Mouse (Mus musculus) left cerebral cortex, adult 9 months (tissue): Measurements from ENCODE around the gene Atp8a1.

ENCODE experiments used
- DNase-seq, 2 experiments: peaks; one replicate each; pipeline ENCODE4 v3.0.0; 2022; ENCODE audit warnings: low spot score in 2 of 2

Gene Atp8a1

GRCm38 (mm10) chr5:67768708-67769107 is 78.5 kb downstream of the Atp8a1 start:
- peak in 1 of 2 experiments; percentile 25 for DNase-seq

DNA sequence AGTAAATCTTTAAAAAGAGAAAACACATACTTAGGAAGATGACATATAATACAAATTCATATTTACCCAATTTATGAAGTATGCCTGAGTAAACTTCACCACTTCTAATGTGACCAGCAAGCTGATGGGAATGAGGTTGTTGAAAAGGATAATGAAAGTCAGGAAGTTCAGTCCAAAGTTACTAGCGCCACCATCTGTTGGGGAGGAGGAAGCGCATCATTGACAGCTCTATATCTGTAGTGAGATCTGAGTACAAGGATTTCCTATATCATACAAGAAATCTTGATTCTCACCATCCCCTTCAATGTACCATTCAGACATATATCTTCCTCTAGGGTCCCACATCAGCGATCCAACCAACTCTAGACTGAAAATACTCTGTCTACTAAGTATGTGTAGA is 82.4 kb downstream of the Atp8a1 start:
- no peak for DNase-seq

- no peak for DNase-seq
These were observed 89.1 kb downstream of the Atp8a1 start for GRCm38 (mm10) chr5:67758126-67758525.

DNA sequence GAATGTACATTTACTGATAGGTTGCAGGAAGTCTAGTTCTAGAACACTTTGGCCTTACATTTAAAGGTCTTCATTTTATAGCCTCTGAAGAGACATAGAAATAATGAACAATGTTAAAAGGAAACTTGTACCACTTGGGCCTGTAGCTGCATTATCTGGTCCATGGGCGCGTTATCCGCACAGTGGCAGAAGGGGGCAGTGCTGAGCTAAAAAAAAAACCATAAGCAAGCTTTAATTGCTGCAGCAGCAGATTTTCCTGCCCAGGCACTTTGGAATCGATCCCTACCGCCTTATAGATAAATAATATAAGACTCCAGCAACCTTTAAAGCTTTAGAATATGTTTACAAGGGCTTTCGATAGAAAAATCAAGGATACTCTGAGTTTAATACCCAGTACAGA is 91.1 kb downstream of the Atp8a1 start:
- DNase-seq = peak in 1 of 2 experiments; percentile 48

DNA sequence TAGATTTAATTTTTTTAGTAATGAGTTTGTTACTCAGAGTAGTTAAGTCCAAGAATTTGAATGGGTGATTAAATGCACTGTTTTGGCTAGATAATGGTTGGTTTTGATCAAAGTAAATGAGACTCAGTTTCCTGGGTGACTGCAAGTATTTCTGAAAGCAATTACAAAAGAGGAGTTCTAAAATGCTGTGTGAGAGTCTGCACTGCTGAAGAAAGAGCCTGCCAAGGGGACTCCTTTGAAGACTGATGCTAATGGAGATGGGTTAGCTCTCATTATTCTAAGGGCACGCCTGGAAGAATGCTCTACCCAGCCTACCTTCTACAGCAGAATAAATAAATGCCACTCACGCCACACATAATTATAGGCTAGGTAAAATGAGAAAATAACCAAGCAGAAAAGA is 94.2 kb downstream of the Atp8a1 start:
- DNase-seq = peak; percentile 13 to 36

- DNase-seq = no peak
These were observed 94.6 kb downstream of the Atp8a1 start for GRCm38 (mm10) chr5:67752629-67753028.

DNA sequence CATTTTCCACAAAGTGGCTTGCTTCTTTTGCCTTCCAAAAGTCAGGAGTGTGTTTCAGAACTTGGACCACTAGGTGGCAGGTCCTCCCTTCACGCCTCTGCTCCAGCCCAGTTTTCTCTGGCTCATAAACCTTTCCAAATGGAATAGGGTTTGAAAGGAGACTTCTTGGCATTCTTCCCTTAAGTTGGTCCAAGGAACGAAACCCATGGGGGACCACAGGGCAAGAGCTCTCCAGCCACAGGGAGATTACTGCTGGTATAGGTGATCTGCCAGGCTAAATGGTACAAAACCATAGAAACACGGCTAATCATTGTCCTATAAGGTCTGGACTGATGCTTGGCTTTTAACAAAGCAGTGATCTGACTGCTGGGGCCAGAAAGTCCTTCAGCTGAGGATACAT is 95.2 kb downstream of the Atp8a1 start:
- DNase-seq = peak; percentile 23 to 75

DNA sequence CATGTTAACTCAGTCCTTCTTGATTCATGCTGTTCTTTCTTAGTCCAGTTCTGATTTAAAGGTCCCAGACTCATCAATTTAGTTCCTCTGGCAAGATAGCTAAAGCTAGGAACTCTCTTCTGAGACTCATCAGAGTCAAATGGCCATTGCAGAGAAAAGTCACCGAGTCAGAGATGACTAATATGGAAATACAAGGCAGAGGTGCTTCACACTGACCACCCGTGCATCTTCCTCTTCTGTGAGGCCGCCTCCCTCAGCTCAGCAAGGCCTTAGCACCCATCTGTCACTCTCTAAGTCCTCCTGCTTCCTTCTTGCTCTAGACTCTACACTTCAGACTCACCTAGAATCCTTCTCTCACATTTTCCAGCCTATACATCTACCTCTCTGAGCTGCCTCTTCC is 108.0 kb downstream of the Atp8a1 start:
- DNase-seq = no peak

DNA sequence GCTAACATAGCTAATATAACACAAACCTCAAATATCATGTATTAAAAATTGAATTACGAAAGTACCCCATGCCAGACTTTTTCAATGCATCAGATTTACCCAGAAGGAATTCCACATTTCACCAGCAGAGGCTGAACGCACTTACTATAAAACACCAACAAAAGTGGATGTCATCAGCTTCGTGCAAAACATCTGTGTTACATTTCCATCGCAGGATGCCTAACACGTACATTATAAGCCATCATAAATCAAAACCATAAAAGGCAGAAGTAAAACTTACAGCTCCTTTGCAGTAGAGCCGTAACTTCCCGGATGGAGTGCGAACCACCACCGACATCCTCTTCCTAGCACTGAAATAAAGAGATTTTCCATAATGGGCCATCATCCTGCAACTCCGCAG is 109.1 kb downstream of the Atp8a1 start:
- DNase-seq = no peak

DNA sequence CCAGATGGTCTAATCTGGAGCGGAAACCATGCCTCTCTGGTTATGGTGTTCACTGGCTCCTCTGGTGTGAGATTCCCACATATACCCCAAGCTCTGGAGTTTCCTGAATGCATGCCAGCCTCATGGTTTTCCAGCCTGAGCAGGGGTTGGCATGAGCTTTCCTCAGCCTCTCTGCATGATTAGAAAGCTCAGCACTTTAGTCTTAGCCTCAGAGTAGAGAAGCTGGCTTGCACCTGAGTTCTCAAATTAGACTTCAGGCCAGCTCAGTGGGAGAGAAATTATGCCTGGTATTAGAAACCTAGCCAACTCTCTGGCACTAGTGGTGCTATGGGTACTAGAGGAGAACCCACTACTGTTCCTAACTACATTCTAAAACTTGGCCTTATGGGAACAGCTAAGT is 111.5 kb downstream of the Atp8a1 start:
- peak in 1 of 2 experiments; percentile 35 for DNase-seq

GRCm38 (mm10) chr5:67733551-67734258 is 113.5 kb downstream of the Atp8a1 start:
- DNase-seq = no peak

- no peak for DNase-seq
These were observed 114.1 kb downstream of the Atp8a1 start for GRCm38 (mm10) chr5:67733150-67733549.

- DNase-seq = no peak
These were observed 119.5 kb downstream of the Atp8a1 start for GRCm38 (mm10) chr5:67727755-67728154.

DNA sequence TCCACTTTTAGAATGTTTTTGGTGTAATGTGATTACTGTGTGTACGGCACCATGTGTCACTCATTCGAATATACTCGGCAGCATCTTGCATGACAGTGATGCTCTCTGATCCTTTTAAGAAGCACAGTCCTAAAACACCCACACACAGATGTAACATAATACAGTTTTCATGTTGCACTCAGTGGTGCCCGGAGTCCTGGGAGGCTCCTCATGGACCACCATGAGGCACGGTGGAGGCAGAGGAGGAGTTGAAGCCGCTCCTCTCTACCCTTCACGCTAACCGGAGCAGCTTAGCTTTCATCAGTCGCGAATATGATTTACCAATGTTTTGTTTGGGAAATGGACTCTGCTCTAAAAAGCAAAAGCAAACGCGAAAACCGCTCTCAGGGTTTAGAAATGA is 120.4 kb downstream of the Atp8a1 start:
- DNase-seq = no peak

DNA sequence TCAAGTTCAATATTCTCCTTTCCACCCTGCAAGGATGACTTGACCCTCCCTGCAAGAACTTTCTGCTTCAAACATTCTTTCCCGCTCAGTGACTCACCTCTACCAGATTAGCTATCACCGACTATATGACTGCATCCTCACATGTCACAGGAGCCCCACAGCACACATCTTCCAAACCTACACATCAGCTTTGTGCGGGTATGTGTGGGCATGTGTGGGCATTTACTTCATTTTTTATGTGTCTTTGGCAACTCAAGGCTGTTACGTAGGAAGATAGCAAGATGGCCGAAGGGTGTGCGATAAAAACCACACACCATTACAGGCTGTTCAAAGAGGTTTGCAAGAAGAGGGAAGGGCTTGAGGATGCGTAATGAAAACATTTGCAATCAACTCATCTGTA is 145.6 kb downstream of the Atp8a1 start:
- DNase-seq = no peak

- no peak for DNase-seq
These were observed 147.8 kb downstream of the Atp8a1 start for GRCm38 (mm10) chr5:67699418-67699817.

DNA sequence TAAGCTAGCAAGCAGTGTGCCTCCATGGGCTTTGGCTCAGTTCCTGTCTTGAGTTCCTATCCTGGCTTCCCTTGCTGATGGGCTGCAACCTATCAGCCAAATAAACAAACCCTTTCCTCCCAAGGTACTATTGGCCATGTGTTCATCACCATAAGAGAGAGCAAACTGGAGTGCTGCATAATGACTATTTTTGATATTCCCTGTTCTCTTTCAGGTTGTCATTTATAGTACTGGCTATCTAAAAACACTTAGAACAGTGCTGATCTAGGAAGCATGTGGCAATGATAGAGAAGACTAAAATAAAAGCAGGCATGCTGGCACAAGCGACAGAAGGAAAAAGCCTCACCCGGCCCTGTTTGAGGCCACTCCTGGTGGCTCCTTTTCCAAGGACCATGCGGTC is 149.1 kb downstream of the Atp8a1 start:
- no peak for DNase-seq

GRCm38 (mm10) chr5:67696741-67697596 is 150.3 kb downstream of the Atp8a1 start:
- no peak for DNase-seq

DNA sequence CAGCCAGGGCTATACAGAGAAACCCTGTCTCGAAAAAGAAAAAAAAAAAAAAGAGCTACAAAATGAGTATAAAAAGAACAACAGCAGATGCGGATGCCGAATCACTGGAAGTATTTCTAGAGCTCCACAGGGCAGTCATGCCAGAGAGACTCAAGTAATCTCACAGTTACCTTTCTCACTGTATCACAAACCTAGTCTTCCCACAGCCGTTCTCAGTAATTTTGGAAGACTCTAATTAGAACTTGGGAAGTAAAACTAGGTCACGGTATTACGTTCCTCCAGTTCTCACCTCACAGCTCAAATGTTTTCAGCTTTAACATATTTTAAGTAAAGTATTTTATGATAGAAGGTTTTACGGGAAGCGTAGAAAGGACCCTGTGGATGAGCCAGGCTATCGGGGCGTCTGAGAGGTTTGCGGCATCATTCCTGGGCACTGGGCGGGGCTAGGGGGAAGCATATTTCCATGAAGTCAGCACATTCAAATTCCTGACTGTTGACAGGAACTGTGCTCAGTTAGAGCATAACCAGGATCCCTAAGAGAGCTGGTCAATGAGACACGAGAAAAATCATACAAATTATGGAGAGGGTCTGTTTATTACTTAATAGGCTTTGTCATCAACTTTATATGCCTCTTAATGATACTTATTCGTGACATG is 152.1 kb downstream of the Atp8a1 start:
- DNase-seq = peak in 1 of 2 experiments; percentile 36

DNA sequence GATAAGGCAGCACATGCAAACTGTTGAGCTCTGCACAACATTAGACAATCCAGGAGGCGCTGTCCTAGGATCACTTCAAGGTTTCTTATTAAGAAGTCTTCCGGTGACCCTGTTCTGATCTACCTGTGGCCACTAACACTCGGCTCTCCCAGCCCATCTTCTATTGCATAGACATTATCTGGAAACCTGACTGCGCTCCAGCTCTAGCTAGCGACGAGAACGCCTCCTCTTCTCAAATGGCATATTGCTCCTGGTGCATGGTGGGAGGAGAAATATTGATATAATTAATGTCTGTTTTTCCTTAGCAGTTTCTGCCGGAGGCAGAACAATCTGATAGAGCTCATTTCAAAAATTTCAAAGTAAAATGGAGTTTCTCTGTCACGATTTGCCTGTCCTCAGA is 156.9 kb downstream of the Atp8a1 start:
- DNase-seq = no peak

DNA sequence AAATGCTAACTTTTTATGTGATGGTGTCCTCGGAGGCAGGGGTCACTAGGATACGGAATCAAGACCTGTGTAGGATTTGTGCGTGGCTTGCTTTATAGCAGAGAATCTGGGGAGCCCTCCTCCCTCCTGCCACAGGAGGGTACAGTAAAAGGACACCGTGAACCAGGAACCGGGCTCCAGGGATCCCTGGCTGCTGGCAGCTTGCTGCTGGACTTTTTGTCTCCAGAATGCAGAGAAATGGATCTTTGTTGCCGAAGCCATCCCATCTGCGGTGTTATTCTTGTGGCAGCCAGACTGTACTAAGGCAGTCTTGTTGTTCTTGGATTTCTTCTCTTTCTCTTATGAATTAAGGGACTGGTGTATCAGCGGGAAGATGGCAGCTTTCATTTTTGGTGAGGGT is 159.2 kb downstream of the Atp8a1 start:
- no peak for DNase-seq

- DNase-seq = no peak
These were observed 161.3 kb downstream of the Atp8a1 start for GRCm38 (mm10) chr5:67685906-67686305.

GRCm38 (mm10) chr5:67685461-67685860 is 161.8 kb downstream of the Atp8a1 start:
- DNase-seq = no peak
